Mouse (Mus musculus) kidney, postnatal 25 days (tissue): ENCODE measurements around the gene Rps6ka2.
A peak's percentile ranks its signal among the peaks of the same experiment; 100 is the strongest.
"Not testable (repeated sequence)": the region's sequence is repeated elsewhere in the genome, so short reads cannot be mapped to it uniquely, and the experiment has no call there.

Experiments used
- DNase-seq, 2 experiments: peaks; one replicate each; pipeline ENCODE4 v3.0.0; 2021; ENCODE audit warnings: mixed read lengths in 2 of 2

Gene Rps6ka2

DNA sequence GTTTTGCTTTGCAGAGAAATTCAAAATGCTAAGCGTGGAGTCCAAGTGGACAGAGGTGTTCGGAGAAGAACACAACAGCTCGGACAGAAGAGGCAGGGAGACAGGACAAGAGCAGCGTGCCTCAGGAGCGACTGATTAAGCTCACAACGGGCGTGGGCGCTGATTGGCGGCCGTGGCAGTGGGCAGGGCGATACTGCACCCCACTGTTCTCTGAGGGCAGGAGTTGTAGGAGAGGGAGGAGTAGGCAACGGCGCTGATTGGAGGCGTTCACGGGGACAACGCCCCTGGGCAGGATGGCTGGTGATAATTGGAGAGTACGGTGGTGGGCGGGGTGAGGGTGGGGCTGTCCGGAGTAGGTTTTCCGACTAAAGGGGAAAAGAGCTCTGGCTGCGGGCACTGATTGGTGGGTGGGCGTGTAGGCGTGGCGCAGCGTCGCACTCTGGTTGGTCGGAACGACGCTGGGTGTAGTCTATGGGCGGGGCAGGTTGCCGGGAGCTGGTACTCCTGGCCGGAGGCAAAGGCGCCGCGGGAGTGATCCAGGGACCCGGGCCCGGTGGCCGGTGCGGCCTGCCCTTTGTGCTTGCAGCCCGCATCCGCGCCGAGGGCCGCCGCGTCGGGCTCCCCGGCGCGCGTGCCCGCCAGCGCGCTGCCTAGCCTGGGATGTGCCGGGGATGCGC, at the start of gene Rps6ka2:
Gene Rps6ka2, plus strand, starts transcription at position 489 of the 677 bp plus-strand sequence.
- DNase-seq: peak; percentile 97 to 99

DNA sequence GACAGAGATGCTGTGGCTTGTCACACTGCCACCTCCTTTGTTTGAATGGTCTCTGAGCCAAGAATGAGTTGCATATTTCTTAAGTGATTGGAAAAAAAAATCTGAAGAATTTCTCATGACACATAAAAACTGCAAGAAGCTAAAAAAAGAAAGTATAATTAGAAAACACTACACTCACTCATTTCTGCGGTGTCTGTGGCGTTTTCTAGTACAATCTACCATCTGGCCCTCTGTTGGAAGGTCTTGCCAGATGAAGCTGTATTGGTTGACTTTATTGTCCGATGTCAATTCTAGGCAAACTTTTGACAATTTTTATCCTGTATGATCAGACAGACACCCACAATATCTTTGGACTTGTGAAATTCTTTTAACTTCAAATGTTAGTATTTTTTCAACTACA, 49.1 kb upstream of the Rps6ka2 start:
- DNase-seq: not testable (repeated sequence)

DNA sequence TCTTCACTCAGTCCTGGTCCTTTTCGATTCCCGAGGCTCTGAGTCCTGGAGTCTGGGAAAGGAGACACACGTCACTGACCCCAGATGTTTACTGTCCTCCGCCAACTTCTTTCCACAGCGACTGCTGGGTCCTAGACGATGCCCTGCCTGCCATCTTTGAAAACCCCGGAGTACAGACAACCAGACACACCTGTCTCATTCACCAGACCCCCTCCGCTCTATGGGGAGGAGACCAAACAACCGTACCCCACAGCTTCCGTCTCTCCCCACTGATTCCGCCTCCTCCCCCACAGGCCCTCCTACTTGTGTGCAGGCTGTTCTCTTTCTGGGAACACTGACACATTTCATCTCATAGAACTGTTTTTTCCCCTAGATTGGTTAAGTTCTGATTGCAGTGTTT, 47.4 kb upstream of the Rps6ka2 start:
- not testable (repeated sequence) for DNase-seq

DNA sequence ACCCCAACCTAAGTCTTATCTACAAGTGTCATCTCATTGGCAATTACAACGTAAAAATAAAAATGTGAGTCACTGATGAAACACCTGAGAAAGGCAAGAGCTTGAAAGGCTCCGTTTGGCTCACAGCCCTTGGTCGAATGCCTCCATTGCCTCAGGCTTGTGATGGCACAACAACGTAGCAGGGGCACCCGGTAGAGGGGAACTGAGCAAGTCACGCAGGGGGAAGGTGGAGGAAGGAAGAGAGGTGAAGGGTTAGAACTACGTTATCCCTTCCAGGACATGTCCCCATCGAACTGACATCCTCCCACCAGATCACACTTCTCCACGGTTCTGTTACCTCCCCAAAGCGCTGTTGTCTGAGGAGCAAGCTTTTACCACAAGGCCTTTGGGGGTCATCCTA, 43.4 kb upstream of the Rps6ka2 start:
- not testable (repeated sequence) for DNase-seq

DNA sequence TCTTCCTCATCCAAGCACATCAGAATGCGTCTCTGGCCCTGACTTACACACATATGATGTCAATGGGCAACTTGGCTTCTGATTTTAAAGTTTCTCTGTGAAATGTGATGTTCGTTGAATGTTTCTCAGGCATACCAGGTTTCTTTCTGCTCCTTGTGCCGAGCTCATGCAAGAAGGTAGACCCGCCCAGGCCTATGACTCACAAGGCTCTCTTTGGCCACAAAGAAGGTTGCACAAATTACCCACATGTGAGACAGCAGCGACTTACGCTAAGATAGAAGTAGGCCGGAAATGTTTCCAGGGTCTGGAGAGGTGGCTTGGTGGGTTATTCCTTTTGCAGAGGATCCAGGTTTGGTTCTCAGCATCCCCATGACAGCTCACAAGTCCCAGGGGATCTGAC, 35.9 kb upstream of the Rps6ka2 start:
- DNase-seq: not testable (repeated sequence)

DNA sequence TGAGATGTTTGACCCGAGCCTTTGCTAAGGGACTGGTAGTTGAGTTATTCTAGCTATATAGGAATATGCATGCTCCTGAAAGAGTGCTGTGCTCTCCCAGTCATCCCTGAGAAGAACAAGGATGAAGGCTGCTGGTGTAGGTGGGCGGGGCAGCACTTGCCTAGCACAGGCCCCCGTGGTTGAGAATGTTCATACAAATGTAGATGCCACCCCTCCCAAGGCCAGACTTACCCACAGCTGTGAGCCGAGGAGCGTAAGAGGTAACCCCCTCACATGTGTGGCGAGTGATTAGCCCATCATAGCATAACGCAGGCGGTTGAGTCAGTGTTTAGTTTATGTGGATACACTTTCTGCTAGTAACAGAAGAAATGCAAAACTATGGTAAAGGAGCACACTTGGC, 34.6 kb upstream of the Rps6ka2 start:
- not testable (repeated sequence) for DNase-seq

DNA sequence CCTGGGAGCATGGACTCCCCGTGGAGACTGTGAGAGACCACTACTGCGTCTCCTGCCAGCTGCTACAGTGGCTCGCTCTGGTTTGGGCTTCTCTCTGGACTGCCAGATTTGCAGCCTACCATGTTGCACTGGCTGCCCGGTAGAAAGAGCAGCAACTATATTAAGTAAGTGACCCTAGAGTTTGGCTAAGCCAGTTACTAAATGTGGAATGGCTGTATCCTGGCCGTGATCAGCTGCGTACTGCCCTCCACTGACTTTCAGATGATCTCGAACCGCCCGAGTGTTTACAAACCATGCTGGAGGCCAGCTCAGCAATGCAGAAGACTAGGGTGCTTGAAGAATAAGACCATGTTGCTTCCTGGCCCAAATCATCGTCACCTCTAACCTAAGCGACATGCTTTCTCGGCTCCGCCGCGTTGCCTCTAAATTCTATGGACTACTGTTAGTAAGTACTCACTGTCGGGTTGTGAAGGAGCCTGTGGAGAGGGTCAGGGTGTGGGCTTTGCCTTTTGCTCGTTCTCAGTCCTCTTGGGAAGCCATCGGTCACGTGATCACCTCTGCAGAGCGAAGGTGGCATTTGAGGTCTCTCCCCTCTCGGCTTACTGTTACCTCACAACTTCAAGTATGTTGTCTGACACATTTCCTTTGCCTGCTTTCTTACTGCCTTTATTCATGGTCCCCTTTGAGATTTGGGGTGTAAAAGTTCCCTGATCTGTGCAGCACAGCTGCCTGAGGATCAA, 31.6 kb upstream of the Rps6ka2 start:
- no peak for DNase-seq

DNA sequence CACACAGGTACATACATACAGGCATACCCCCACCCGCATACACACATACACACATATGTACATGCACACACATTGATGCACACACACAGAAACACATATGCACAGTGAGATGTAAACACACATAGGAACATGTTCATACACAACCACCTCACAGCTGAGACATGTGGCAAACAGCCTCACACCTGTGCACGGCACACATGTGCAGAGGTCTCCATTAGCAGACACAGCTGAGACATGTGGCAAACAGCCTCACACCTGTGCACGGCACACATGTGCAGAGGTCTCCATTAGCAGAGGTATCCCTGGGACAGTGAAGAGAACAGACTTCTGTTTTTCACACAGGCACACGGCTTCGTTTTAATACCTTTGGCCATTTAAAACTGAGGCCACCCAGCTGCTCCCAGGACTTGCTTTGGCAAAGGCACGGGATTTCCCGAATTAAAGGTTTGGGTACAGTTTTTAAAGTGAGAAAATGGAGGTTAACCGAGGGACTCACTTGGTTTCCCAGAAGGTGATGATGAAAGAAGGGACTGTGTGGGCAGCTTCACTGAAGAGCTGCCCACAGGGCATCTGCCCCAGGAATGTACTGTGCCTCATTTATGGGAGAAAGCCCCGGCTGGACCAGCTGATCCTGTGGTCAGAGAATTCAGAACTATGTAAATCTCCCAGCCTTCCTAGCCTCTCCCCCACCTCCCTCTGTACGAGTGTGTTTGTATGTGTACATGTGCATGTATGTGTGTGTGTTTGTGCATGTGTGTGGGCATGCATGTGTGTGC, 29.3 kb upstream of the Rps6ka2 start:
- no peak for DNase-seq

DNA sequence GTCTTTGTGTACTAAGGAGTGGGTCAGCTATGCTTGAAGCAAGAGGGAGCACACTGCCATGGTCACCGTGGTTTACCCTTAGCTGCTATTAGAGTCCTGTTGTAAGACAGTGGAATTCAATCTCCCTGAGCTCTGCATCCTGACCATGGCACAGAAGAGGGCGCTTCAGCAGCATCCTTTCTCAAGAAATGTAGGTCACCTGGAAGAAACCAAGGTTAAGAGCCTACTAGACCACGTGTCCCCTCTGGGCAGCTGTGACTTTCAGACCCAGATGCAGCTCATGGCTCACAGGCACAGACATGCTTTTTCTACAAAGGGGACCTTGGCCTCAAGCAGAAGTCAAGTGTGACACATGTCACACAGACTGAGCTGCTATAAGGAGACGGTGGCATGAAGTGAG, 27.5 kb upstream of the Rps6ka2 start:
- peak; percentile 25 to 48 for DNase-seq

DNA sequence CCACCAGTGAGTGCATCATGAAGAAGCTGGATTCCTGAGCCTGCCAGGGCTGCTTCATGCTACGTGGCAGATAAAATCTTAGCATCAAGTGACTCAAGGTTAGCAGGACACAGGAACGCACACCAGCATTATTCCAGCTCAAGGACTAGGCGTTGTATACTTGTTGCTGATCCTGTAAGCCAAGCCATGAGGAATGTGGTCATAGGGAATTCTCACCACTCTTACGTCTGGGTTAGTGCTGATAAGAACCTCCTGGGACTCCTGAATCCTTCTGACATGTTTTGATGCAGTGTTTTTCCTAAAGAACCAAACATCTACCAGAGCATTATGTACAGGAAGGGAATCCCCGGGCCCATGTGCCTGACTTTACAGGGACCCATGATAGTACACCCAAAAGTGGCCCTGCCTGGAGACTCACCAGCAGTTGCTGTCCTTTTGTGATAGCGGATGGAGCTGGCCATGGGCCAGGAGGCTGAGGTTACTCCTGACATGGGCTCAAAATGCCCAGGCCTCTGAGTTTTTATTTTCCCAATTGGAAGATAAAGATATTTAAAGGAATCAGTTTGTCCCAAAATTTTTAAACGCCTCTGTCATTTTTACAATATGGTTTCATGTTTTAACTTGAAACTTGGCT, 25.9 kb upstream of the Rps6ka2 start:
- peak in 1 of 2 experiments; percentile 19 for DNase-seq

DNA sequence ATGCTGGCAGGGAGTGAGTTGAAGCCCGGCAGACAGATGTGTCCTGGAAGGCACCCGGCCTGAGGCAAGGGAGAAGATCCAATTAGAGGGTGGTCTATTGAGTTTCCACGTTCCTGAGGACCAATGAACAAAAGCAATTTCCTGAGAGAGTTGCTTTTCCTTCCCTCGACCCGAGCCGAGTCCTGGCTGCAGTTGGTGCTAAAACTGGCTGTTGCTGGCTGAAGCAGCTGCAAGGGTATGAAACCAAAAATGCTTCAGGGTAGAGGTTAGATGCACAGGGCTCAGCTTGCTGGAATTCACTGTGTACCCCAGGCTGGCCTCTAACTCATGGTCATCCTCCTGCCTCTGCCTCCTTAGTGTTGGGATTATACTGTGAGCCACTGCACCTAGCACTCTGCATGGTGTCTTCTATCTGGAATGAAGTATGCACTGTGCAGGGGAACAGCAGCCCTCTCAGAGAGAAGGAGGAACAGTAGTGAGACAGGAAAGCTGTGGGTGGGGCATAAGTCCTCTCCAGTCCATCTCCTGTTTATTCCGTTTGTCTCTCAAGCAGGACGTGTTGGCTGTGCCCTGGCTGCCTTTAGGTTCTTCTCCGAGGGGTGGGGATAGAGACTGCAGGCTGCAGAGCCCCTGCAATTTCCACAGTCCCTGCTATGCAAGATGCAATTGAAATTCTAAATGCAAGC, 24.4 kb upstream of the Rps6ka2 start:
- no peak for DNase-seq

DNA sequence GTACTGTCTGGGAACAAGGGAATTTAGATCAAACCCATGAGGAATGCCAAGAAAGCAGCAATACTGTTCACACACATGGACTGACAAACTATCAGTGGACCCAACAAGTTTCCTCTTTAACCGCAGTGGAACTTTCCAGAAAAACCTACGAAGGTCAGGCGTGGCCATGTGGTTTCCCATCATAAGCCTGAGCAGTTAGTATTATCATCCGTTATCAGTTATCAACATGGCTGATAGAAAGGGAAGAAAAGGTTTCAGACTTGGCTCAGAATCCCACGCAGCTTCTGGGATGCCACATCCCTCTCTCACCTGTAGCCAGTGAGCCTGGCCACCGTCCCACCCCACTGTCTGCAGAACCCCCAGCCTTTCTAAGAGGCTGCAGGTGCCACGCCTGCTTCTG, 23.4 kb upstream of the Rps6ka2 start:
- DNase-seq: no peak

DNA sequence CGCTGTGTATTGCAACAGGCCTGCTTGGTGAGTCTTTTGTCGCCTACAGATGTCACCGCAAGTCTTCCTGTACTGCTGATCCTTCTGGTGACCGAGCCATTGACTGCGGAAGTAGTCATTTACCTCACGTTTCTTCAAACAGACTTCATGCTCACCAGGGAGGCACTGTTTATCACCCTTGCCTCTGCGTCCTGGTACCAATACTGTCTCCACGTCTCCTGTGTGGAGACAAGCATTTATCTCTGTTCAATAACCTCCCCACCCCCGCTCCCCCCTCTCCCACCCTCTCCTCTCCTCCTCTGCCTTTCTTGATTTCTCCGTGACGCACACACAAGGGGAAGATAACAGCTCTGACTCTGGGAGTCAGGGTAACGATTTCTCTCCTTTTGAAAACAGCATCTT, 22.0 kb upstream of the Rps6ka2 start:
- no peak for DNase-seq

DNA sequence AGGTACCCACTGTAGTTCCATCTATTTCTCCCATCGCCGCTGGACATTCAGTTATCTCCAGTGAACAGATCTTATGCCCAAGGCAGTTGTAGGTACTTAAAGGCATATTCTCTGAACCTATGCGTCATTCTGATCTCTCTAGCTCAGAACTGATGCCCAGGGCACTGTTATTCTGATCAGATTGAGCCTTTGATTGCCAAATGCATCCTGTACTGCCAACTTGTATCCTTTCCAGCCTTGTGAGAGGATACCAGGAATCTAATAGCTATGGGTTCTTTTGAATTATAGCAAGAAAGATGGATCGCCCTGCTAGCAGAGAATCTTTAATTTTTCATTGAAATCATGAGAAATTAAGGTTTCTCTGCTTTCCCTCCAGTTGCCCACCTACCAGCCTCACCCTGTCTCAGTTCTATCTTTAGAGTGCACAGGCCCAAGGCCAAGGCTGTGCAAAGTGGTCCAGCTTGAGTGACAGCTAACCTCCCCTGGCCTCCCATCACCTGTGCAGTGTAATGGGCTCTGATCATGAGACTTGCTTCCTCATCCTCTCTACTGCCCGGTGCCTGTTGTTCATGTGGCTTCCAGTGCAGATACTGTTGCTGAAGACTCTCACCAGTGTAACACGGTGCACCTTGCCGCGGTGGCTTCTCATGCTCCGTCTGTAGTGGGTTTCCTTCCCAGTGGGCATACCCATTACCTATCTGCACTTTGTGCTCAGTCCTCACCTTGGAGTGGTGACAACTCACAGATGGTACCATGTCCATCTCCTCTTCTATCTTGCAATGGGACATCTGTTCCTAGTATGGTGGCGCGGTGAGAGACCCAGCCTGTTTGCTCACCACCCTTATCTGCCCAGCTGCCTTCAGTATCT, 20.4 kb upstream of the Rps6ka2 start:
- no peak for DNase-seq

DNA sequence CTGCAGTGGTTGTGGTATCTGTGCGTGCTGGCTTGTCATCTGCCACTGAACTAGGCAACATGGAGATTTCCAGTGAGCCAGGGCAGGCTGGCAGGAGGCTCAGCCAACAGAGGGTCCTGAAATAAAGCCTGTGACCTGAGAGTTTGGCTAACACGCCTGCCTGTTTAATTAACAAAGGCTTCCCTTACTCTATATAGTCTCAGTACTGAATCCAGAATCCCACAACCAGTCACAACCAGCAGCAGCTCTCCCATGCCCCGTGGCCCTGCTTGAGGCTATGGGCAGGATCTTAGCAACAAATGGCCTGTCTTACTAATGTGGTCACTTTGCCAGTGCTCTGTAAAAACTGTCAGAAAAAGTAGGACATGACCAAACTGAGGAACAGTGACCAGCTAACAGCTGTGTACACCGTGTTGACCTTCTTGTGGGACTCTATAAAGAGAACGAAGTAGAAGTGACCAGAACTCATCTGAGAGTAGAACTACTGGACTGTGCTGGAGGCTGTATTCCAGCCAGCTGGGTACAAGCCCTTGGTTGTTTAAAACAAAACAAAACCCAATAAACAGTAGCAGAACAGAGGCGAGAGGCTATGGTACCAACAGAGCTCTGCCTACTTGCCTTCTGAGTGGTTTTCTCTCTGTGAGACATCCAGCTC, 18.3 kb upstream of the Rps6ka2 start:
- no peak for DNase-seq

DNA sequence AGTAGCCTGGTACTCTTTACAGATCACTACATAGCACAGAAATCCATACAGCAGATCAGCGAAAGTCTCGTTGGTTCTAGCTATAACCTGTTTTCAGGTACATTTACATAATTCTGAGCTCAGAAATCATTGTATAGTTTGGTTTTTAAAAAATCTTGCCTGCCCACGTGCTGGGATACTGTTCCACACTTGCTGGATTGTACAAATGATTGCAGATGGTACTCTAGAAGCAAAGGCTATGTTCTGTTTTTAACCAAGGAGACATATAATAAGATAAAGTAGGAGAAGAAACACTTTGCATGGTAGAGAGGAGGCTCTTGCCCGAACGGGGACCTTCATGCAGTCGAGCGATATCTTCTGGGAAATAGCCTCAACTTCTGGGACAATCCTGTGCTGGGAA, 17.3 kb upstream of the Rps6ka2 start:
- no peak for DNase-seq

DNA sequence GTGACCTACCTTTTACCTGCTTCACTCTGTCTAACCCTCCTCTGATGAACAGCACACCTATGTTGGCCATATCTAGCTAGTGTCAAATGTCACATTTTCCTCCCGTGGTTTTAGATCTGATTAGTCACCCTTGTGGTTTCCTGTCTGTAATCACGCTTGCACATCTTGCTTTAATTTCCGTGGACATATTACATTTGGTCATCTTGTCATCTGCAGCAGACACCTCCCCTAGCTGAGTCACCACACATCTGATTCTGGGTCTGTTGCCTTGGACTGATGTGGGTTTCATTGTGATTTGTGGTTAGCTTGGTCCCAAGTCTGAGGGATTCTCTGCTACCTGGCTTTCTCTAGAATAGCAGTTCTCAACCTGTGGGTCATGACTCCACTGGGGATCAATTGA, 6.0 kb upstream of the Rps6ka2 start:
- DNase-seq: no peak

DNA sequence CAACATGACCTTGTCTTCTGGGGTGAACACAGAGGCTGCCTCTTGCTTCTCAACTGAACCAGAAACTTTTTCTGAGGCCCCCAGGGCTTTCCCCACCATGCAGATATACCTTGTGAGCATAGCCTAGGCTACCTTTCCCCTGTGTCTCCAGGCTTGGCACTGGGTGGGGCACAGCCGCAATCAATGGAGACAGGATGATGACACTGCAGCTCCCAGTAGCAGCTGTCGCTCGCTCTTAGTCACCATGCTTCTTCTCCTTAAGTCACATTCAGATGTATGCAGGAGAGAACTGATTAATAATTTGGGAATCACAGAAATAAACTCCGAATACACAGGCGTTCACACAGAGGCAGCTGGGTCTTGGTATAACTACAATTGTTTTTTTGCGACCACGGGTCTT, 4.4 kb upstream of the Rps6ka2 start:
- no peak for DNase-seq

DNA sequence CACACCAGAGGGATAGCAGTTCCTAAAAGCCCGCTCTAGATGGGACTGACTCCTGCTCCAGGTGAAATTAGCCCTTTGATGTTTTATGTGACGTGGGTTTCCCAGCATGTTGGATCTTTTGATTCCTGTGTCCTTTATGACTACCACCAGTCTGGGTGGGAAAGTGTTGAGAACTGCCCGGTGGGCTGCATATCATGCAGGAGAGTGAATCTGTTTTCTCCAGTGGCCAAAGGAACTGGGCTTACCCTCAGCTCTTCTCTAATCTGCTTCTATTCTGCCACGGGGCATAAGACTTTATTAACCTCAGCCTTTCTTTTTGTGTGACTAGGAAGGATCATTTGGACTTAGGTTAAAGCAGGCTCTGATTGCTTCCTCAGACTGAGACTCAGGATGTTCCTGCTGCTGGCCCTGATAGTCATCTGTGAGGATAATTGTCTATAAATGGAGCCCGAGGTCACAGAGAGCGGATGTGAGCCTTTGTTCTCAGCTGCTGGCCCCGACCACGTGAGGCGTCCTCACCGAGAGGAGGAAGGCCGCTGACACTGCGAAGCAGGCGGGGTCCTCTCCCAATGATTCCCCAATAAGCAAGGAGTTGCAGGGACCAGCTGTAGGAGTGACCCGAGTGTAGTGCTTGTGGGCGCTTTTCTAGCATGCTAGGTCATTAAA, 821 bp upstream of the Rps6ka2 start:
- DNase-seq: peak; percentile 81 to 90
